Mouse (Mus musculus) monocyte, adult 59 days (primary cell): ENCODE data around the gene Gbp10. TPM values are rescaled to one million over a fixed set of nuclear protein-coding genes. Genes with fewer than 3 reads are reported as not detected.

Experiments used
- total RNA-seq, 2 experiments: library from RNA; stranded (reverse); gene quantifications; one replicate each; pipeline ENCODE4 v1.2.4; 2023

Gbp10 gene
- total RNA-seq = under 1 TPM; 0.21 to 0.92 TPM

DNA sequence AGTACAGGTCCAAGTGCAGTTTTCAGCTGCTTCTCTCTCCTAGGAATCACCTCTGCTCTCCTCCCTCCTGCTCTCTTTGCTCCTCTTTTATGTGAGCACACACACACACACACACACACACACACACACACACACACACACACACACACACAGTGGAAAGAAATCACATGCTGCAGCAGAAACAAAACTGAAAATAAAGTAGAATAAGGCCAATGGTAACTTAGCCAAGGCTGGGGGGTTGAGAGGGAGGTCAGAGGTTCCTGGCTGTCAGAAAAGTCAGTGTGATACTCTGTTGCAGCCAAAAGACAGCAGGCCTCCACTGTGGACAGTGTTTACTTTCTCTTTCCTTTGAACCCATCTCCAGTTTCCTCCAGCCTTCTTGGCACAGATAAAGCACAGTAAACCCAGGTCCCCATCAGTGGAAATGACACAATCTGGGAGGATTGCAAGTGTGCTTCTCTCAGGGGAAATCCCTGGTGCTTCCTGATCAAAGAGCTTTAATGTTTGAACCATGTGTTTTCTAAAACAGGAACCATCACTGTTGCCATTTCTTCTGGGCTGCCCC is at the start of gene Gbp10:
TSS of gene Gbp10 (minus strand) at position 51 of the 565 bp plus-strand sequence.

Other genes with a start within 250 kb of the Gbp10 start
- gene Gbp9, start 100.0 kb downstream of the Gbp10 start, total RNA-seq = 10 to 100 TPM; 66.2 to 75.1 TPM
- gene Gbp8, start 100.0 kb downstream of the Gbp10 start, total RNA-seq = 10 to 100 TPM; 44.9 to 53.0 TPM
- 10 to 100 TPM; 21.0 to 21.9 TPM for gene Gbp4, start 99.9 kb downstream of the Gbp10 start, total RNA-seq
- under 1 TPM in 1 of 2 experiments, not detected in 1; 0.31 TPM for gene Gm43302, start 54.2 kb upstream of the Gbp10 start, total RNA-seq
- 1 to 10 TPM; 2.2 to 3.0 TPM for gene Gbp6, start 54.2 kb upstream of the Gbp10 start, total RNA-seq
- 10 to 100 TPM; 26.0 to 28.2 TPM for gene Lrrc8b, start 176.2 kb upstream of the Gbp10 start, total RNA-seq